Mouse (Mus musculus) thymus, postnatal 4 days (tissue): ENCODE data around the gene Trpm3.
"Not testable (repeated sequence)": the region's sequence is repeated elsewhere in the genome, so short reads cannot be mapped to it uniquely, and the experiment has no call there.

ENCODE experiments used
- DNase-seq: peaks from one replicate; pipeline ENCODE4 v3.0.0; 2021

The Trpm3 gene

GRCm38 (mm10) chr19:22768242-22768641 lies 629.4 kb downstream of the Trpm3 start:
- DNase-seq: no peak

DNA sequence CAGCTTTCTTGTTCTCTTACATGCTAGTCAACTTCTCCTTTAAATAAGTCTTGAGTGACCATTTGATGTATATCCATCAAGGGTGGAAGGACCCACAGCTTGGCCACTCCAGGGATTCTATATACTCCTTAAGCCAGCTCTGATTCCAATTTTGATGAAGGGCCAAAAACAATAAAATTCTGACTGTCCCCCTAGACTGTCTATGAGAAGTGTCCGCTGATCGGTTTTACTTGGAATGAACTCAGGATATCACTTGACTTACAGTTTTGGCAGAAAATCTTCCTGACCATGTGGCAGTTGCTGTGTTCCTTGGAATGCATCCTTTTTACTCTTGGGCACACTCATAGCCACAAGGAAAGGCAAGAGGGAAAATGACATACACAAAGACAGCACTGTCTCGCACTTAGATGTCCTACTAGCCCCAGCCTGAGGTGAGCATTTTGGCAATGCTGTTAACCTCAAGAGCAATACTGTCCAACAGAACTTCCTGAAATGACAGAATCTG lies 636.4 kb downstream of the Trpm3 start:
- no peak for DNase-seq

- DNase-seq: no peak
These were observed 641.5 kb downstream of the Trpm3 start for GRCm38 (mm10) chr19:22780192-22780843.

DNA sequence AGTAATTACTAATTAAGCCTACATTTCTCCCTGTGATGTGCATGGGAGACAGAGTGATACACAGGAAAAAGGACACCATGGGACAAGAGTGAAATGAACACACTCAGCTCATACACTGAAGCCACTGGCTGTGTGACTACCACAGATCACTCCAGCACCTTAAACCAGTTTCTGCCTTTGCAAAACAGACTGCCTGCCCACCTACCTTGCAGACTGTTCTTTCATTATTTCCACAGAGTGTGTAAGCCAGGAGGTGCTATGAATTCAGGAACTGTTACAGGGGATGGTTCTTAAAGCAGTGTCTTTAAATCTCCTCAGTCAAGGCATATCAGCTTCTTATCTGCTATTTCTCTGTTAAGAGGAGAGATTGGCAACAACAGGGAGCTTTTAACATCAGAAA lies 642.7 kb downstream of the Trpm3 start:
- no peak for DNase-seq

- DNase-seq: no peak
These were observed 644.9 kb downstream of the Trpm3 start for GRCm38 (mm10) chr19:22783745-22784144.

DNA sequence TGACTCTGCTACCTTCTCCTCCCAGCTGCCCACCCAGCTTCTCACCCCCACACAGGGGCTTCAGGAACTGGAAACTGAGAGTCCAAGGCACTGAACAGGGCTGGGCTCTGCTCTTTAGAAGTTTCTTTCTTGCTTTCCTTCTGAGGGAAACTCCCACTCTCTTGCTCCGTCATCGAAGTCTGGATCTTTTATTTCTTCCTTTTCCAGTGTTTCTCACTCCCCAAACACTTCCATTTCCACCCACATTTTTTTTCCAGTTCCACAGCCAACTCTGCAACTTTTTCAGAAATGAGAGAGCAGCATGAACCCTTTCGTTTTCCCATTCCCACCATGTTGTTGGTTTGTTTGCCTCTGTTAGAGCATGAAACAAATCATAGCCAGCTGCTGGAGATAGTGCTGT lies 650.9 kb downstream of the Trpm3 start:
- DNase-seq: no peak

DNA sequence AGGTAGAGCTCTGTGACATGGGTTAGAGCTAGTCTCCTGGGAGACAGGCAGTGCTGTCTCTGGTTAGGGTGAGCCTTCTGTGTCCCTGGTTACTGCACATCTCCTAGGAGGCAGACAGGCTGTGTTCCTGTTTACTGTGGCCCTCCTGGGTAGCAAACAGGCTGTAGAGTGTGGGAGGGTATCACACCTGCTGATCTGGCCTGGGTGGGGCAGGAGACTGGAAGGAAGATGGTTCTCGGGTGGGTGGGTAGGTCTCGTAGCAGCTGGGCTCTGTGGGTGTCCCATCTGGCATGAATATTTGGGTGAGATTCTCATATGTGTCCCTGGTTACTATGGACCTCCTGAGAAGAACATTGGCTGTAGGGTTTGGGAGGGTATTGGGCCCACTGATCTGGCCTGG lies 658.1 kb downstream of the Trpm3 start:
- DNase-seq: no peak

DNA sequence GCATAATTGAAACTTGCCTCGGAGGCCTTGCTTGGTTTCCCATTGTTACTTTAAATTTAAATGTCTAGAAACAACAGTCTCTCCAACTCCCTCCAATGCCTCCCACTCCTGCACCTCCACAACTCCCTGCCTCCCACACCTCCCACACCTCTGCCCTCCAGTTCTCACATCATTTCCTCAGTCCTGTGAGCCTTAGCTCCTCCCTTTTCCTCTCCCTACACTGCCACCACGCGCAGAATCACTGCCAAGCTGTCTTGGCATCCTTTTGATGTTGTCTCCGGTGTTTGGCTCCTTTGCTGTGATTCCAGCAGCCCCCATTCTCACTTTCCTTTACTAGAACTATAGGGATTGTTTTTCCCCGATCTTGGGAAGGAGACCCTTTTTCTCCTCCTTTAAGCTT lies 661.6 kb downstream of the Trpm3 start:
- DNase-seq: no peak

DNA sequence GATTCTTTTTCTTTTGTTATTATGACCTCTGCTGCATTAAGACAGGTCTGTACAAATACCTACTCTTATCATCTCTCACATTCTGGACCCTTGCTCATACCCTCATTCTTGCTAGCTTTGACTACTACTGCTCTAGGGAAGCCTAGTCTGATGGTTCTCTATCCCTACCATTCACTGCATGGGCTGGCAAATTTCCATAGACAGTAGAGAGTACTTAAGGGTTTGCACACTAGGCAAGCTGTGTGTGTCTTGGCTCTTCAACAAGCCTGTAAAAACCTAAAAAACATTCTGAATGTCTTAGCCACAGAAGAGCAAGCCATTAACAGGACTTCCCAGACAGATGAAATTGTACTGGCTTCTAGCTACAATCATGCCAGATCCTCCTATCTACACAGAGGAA lies 664.5 kb downstream of the Trpm3 start:
- DNase-seq: no peak

DNA sequence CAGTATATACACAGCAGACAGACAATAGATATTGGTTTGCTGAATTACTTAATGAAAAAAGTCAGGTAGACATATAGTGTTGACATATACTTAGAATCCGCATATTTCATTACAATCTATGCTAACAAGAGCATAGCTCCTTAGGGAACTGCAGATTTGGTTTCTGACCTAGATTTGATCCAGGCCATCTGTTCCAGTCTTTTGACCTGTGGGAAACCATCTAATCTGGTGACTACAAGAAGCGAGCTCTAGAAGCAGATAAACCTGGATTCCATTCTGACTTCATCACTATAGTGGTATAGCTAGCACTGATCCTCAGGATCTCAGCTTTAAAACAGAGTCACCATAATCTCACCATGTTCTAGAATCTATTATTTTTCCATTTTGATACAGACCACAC lies 665.5 kb downstream of the Trpm3 start:
- DNase-seq: no peak

DNA sequence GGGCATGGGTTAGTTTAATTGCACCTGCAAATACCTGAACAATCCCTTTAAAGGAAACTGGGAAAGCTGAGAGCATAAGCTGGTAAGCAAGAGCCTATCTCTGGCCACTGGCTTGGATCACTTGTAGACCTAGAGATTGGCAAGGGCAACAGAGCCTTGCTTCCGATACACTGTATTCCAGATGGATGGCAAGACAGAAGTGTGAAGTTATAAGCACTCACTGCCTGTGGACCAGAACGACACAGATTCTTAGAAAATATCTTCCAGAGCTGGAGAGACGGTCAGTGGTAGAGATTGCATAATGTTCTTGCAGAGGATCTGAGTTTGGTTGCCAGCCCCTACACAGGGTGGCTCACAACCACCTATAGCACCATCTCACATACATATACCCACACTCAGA lies 671.4 kb downstream of the Trpm3 start:
- DNase-seq: no peak

DNA sequence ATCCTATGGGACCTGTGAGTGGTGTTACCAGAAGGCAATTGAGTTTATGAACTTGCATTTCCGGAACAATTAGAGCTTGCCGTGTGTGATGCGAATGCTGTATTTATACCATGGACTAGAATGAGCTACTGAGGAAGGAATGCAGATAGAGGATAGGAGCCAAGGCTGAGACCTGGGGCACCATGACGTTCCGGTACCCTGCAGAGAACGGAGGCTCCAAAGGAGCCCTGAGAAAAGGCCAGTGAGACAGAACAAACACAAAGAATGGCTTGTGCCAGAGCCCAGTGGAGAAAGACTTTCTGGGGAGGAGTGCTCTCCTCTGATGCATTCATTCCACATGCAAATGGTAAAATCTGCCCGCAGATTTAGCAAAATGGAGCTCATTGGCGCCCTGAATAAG lies 682.9 kb downstream of the Trpm3 start:
- DNase-seq: no peak

DNA sequence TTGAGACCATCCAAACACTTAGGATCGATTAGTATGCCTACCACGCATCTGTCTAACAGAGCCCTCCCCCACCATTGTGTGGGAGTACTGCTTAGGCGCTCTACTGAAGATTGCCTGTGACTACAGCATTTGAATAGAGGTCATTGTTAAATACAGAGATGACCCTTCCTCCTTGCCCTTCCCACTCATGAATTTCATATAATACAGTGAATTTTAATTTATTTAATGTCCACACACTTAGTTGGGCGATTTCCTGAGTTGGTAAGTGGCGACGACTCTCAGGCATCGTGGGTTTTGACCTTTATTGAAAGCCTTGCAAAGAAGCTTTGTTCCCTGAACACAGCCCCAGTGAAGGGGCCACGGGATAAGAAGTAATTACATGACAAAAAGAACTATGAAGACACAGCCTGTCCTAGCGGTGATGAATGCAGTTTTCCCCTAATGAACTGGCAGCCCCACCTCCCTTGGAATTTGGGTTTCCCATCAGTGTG lies 684.7 kb downstream of the Trpm3 start:
- DNase-seq: no peak

DNA sequence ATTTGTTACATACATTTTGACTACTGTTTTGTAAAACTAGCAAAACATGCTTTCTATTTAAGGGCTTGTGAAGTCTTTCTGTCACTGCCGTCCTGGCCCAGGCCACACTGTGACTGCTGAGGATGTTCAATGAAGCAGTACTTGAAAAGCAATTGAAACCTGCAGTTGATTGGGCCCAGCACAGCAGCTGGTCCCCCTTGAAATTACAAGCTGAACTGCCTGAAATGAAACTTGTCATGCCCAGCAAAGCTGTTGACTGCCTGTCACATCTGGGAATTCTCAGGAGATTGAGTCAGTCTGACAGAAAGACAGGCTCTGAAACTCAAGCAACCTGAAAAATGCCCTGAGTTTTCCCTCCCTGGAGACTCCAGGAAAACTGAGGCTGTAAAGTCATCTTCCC lies 687.0 kb downstream of the Trpm3 start:
- no peak for DNase-seq

DNA sequence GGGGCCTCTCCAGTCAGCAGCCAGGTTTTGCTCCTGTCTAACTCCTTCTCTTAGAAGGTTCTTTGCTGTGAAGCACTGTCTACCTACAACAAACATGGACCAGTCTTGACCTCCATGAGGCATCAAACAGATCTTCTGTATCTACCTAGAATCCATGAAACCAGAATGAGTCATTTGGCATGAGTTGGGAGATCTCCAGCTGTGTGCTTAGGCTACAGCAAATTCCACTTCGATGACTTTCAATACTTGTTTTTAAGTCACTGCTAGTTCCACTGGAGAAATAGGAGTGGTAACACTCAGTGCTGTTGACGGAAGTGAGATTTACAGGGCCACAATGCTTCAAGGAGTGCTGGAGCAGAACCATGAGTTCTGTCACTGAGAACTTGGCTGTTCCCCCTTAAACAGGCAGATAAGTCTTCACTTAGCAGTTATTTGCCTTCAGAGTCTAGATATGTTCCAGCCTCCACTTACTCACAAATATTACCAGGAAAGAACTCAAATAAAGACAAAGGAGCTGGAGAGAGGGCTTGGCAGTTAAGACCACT lies 689.4 kb downstream of the Trpm3 start:
- no peak for DNase-seq

- no peak for DNase-seq
These were observed 702.5 kb downstream of the Trpm3 start for GRCm38 (mm10) chr19:22841081-22842040.

GRCm38 (mm10) chr19:22842697-22843096 lies 703.9 kb downstream of the Trpm3 start:
- DNase-seq: no peak

DNA sequence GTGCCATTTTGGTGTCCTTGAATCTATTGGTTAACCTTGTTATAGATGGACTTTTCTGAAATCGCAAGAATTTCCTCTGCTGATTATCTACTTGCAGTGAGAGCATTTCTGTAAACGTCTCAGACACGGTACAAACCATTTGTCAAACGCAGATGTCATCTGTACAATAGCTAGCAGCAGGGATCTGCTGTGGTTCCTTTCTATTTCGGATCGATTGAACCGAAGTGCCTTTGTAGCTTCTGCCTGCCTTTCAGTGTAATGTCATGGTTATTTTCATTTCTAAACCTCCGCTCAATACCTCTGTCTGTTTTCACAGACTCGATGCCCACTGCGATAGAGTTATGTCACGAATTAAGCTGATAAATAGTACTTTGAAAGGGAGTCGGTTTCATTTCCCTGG lies 708.9 kb downstream of the Trpm3 start:
- DNase-seq: no peak

GRCm38 (mm10) chr19:22848251-22848650 lies 709.4 kb downstream of the Trpm3 start:
- no peak for DNase-seq

DNA sequence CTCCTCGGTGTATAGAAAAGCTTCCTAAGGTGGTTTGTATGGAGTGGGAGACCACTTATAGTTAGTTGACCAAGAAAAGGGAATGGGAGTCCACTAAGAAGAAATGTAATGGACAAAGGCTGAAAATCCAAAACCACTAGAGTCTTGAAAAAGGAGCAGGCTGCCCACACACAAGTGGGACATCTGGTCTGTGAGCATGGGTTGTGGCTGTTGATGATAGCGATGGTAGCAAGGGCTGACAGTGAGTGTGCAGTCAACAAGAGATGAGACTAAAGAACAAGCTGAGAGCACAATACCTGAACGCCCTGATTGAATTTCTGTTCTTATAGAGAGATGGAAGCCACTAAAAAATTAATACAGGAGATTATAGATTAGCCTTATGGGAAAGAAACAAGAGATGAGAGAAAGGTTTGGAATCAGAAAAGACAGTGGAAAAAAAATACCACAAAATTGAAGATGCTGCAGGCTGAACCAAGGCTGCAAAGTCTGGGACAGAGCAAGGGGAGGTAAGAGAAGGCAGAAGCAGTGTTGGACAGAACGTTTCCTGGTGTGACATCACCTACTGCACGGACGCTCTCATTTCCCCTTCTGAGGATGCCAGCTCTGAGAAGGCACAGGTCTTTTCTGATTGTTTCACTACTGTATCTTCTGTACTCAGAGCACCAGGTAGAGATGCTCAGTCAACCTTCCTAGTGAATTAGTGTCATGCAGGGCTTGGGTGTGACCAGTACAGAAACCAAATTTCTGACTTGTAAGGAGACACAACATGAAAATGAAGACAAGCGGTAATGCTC lies 710.1 kb downstream of the Trpm3 start:
- no peak for DNase-seq

- not testable (repeated sequence) for DNase-seq
These were observed 712.6 kb downstream of the Trpm3 start for GRCm38 (mm10) chr19:22851423-22851822.

GRCm38 (mm10) chr19:22859644-22860043 lies 720.8 kb downstream of the Trpm3 start:
- DNase-seq: no peak

DNA sequence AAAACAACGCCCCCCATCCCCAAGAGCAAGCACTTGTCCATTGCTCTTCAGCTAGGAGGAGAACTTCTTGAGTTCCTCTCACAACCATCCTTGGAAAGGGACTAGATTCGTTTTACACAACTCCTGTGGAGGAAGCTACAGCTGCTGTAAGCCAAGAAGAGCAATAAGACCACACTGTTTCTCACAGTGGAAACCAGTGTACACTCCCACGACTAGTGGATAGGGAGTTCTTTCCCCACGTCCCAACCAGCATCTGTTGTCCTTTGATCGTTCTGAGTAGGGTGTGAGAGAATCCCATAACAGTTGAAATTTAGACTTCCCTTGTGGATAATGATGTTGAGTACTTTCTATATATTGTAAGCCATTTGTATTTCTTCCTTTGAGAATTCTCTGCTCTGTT lies 728.6 kb downstream of the Trpm3 start:
- DNase-seq: no peak
